Mouse (Mus musculus): Measurements from ENCODE around the gene Slc26a1.

Gene Slc26a1

GRCm38 (mm10) chr5:108691152-108691551, 15.8 kb upstream of the Slc26a1 start:
- DNase-seq (ENCODE audit: low spot score), result no peak

- no peak for DNase-seq (ENCODE audit: low spot score)
Measured at GRCm38 (mm10) chr5:108689091-108689490, 13.7 kb upstream of the Slc26a1 start.

GRCm38 (mm10) chr5:108680871-108681270, 5.5 kb upstream of the Slc26a1 start:
- DNase-seq (ENCODE audit: low spot score), result no peak

- no peak for DNase-seq (ENCODE audit: low spot score)
Measured at GRCm38 (mm10) chr5:108679909-108680308, 4.5 kb upstream of the Slc26a1 start.

- no peak for DNase-seq (ENCODE audit: low spot score)
Measured at GRCm38 (mm10) chr5:108678296-108678854, 3.0 kb upstream of the Slc26a1 start.

GRCm38 (mm10) chr5:108677605-108678295, 2.4 kb upstream of the Slc26a1 start:
- no peak for DNase-seq (ENCODE audit: low spot score)

- DNase-seq (ENCODE audit: low spot score), result no peak
Measured at GRCm38 (mm10) chr5:108676772-108677498, 1.6 kb upstream of the Slc26a1 start.

GRCm38 (mm10) chr5:108674624-108675023, 745 bp downstream of the Slc26a1 start:
- DNase-seq (ENCODE audit: low spot score), result no peak

GRCm38 (mm10) chr5:108671757-108672156, 3.6 kb downstream of the Slc26a1 start:
- DNase-seq (ENCODE audit: low spot score), result no peak

GRCm38 (mm10) chr5:108670785-108671184, 4.6 kb downstream of the Slc26a1 start:
- peak; percentile 76 for DNase-seq (ENCODE audit: low spot score)

- no peak for DNase-seq (ENCODE audit: low spot score)
Measured at GRCm38 (mm10) chr5:108669986-108670385, 5.4 kb downstream of the Slc26a1 start.

GRCm38 (mm10) chr5:108668977-108669936, 6.1 kb downstream of the Slc26a1 start, which contains the start of gene Dgkq:
Dgkq (minus strand) TSS chr5:108669672.
- peak; percentile 88 for DNase-seq (ENCODE audit: low spot score)

- DNase-seq (ENCODE audit: low spot score), result no peak
Measured at GRCm38 (mm10) chr5:108668387-108668932, 6.9 kb downstream of the Slc26a1 start.

- no peak for DNase-seq (ENCODE audit: low spot score)
Measured at GRCm38 (mm10) chr5:108667370-108667769, 8.0 kb downstream of the Slc26a1 start.

GRCm38 (mm10) chr5:108665066-108665465, 10.3 kb downstream of the Slc26a1 start:
- no peak for DNase-seq (ENCODE audit: low spot score)

- no peak for DNase-seq (ENCODE audit: low spot score)
Measured at GRCm38 (mm10) chr5:108662772-108663171, 12.6 kb downstream of the Slc26a1 start.

GRCm38 (mm10) chr5:108660632-108661268, 14.6 kb downstream of the Slc26a1 start:
- DNase-seq (ENCODE audit: low spot score), result peak; percentile 63

- DNase-seq (ENCODE audit: low spot score), result no peak
Measured at GRCm38 (mm10) chr5:108659698-108660631, 15.4 kb downstream of the Slc26a1 start, which contains the start of gene Idua. Idua (plus strand) TSS chr5:108660331.

- no peak for DNase-seq (ENCODE audit: low spot score)
Measured at GRCm38 (mm10) chr5:108658611-108659010, 16.8 kb downstream of the Slc26a1 start.

GRCm38 (mm10) chr5:108657406-108657805, 18.0 kb downstream of the Slc26a1 start:
- no peak for DNase-seq (ENCODE audit: low spot score)

All from adipocyte (in vitro differentiated cells).